Mouse (Mus musculus) neutrophil, adult 83 days (primary cell): ENCODE measurements around the gene Sult4a1. TPM values are rescaled to one million over a fixed set of nuclear protein-coding genes. Genes with fewer than 3 reads are reported as not detected.

Source experiments
- total RNA-seq, 2 experiments: library from RNA; stranded (reverse); gene quantifications; one replicate each; pipeline ENCODE4 v1.2.4; 2023

Gene Sult4a1
- total RNA-seq: not detected

GRCm38 (mm10) chr15:84105105-84105923 lies at the start of gene Sult4a1:
TSS of gene Sult4a1 (minus strand) at chr15:84105754.

GRCm38 (mm10) chr15:84123075-84123474 lies 17.5 kb upstream of the Sult4a1 start, which contains the start of gene Pnpla5:
TSS of gene Pnpla5 (minus strand) at chr15:84123175.

GRCm38 (mm10) chr15:84065140-84065539 lies 40.4 kb downstream of the Sult4a1 start, which contains the start of gene Efcab6:
TSS of gene Efcab6 (minus strand) at chr15:84065379.

Other genes starting within 250 kb of the Sult4a1 start
- not detected for gene Efcab6, start 40.4 kb downstream of the Sult4a1 start, total RNA-seq
- gene Pnpla5, start 17.4 kb upstream of the Sult4a1 start, total RNA-seq: not detected
- not detected for gene Pnpla3, start 62.1 kb upstream of the Sult4a1 start, total RNA-seq
- gene Samm50, start 86.5 kb upstream of the Sult4a1 start, total RNA-seq: 10 to 100 TPM; 41.2 to 46.2 TPM
- gene Parvb, start 126.3 kb upstream of the Sult4a1 start, total RNA-seq: 10 to 100 TPM; 23.9 to 33.3 TPM
- gene Parvg, start 218.3 kb upstream of the Sult4a1 start, total RNA-seq: 100 to 1,000 TPM; 166 to 172 TPM